Mouse (Mus musculus) B cell, adult 62 days (primary cell): ENCODE data around the gene Gm10801. TPM values are rescaled to one million over a fixed set of nuclear protein-coding genes. Genes with fewer than 3 reads are reported as not detected.

Experiments used
- total RNA-seq: library from RNA; stranded (reverse); gene quantifications from 4 replicates; pipeline ENCODE4 v1.2.4, GENCODE M21; 2023

Gm10801 gene
- total RNA-seq: not detected in 4 replicates

DNA sequence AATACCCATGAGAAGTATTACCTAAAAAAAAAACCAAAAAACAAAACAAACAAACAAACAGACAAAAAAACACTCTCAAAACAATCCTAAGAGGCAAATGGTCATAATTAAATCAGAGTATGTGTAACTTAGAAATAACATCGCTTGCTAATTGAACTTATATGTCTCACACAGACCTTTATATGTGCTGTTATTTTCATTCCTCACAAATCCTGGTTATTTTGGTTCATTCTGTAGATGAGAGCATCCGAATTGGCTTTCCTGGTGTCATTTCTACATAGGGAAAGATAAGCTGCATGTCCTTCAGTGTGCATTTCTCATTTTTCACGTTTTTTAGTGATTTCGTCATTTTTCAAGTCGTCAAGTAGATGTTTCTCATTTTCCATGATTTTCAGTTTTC is at the start of gene Gm10801:
Gene Gm10801, plus strand, starts transcription at position 301 of the 400 bp plus-strand sequence.

DNA sequence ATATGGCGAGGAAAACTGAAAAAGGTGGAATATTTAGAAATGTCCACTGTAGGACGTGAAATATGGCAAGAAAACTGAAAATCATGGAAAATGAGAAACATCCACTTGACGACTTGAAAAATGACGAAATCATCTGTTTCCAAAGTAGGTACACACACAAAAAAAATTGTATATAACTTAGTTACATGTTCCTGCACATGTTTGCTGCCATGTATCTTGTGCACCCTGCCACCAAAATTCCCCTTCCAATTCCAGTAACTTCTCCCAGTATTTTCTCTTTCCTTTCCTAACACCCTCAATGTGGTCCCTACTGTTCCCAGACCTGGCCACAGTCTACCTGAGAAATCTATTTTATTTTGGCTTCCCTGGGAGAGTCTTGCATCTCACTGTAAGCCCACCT is 5.2 kb downstream of the Gm10801 start, which contains the start of gene Gm10800:
Gene Gm10800, minus strand, starts transcription at position 101 of the 400 bp plus-strand sequence.

Other genes starting within 250 kb of the Gm10801 start
- 1.3 TPM in 1 of 4 replicates, not detected in the others for gene Gm10800, start 5.1 kb downstream of the Gm10801 start, total RNA-seq